Mouse (Mus musculus): ENCODE data around the gene Umodl1.

- no peak for TF ChIP-seq CTCF (IDR thresholded peaks at IDR 0.05; ENCODE audit: control insufficient read depth, insufficient read depth, insufficient read length)
- no peak for TF ChIP-seq USF1 (IDR thresholded peaks at IDR 0.05; ENCODE audit: low read depth)
- TF ChIP-seq MAX (IDR thresholded peaks at IDR 0.05): no peak
- no peak for TF ChIP-seq MYOG (IDR thresholded peaks at IDR 0.05; ENCODE audit: control insufficient read depth, extremely low read depth, insufficient read length)
- no peak for TF ChIP-seq MYOD1 (IDR thresholded peaks at IDR 0.05; ENCODE audit: control insufficient read depth, insufficient read length, low read depth)
- TF ChIP-seq CEBPB (IDR thresholded peaks at IDR 0.05; ENCODE audit: low read depth): no peak
Observed at GRCm38 (mm10) chr17:30983521-30983920, 29.1 kb downstream of the Umodl1 start.

All from C2C12 (cell line).